Mouse (Mus musculus) adrenal gland, postnatal 10 days (tissue): ENCODE data around the gene Grk5. TPM values are rescaled to one million over a fixed set of nuclear protein-coding genes. Genes with fewer than 3 reads are reported as not detected.
"Not testable (repeated sequence)": the region's sequence is repeated elsewhere in the genome, so short reads cannot be mapped to it uniquely, and the experiment has no call there.

Experiments
- DNase-seq: peaks from one replicate; pipeline ENCODE4 v3.0.0; 2021; ENCODE audit warnings: mixed read lengths
- long read RNA-seq, 2 experiments: library from polyadenylated mRNA; stranded (forward); transcript quantifications; one replicate each; pipeline ENCODE4 v2.0.0; 2021
- total RNA-seq, 2 experiments: library from RNA; stranded (reverse); gene quantifications; 2 replicates each; pipeline ENCODE4 v1.2.3; 2021

Gene Grk5
- 10 to 100 TPM; 13.1 to 14.6 TPM for total RNA-seq
- long read RNA-seq, experiment 1, full-length matches to known transcripts = 4 of 11 reads
- long read RNA-seq, experiment 1, partial matches to known transcripts = 2 of 11 reads
- long read RNA-seq, experiment 1, other reads (novel, unspliced or antisense) = 5 of 11 reads
- long read RNA-seq, experiment 2, full-length matches to known transcripts = 1 of 3 reads
- long read RNA-seq, experiment 2, partial matches to known transcripts = 0 of 3 reads
- long read RNA-seq, experiment 2, other reads (novel, unspliced or antisense) = 2 of 3 reads

- DNase-seq = peak; percentile 98
These were observed at the start of gene Grk5 for GRCm38 (mm10) chr19:60889714-60890315. Gene Grk5, plus strand, starts transcription at chr19:60889749.

DNA sequence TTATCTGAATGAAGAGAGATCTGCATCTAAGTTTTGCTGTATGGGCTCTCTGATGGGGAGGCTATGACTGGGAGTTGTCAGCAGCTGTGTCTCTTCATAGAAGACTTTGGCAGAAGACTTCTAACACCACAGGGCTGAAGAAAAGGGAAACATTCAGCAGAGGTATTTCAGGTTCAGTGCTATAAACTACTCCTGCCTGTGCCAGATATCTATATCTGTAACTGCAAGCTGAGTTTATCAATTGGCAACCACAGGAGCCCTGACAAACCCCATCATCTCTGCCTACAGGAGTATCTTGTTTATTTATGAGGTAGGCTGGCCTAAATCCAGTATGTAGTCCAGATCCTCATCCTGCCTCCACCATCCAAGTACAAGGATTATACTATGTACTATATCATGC, 46.2 kb upstream of the Grk5 start:
- no peak for DNase-seq

DNA sequence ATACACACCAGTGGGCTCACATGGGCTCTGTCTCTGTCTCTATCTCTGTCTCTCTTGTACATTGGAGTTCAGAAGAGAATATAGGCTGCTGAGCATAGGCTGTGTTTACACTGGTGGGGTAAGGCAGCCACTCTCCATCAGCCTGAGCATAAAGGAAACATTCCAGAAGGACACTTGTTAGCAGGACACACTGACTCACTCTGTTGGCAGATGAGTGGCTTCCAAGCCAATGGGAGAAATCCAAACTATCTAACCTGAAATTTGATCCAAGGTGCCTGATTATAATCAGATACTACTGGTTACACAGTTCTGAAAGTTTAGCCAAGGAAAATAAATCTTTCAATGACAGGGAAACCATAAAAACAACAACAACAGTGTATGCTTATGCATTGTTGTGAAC, 43.8 kb upstream of the Grk5 start:
- DNase-seq = no peak

GRCm38 (mm10) chr19:60860868-60861700, 28.5 kb upstream of the Grk5 start, which contains the start of gene Sfxn4:
Gene Sfxn4, minus strand, starts transcription at chr19:60861479.
- peak; percentile 94 for DNase-seq

GRCm38 (mm10) chr19:60866169-60866568, 23.4 kb upstream of the Grk5 start:
- not testable (repeated sequence) for DNase-seq

DNA sequence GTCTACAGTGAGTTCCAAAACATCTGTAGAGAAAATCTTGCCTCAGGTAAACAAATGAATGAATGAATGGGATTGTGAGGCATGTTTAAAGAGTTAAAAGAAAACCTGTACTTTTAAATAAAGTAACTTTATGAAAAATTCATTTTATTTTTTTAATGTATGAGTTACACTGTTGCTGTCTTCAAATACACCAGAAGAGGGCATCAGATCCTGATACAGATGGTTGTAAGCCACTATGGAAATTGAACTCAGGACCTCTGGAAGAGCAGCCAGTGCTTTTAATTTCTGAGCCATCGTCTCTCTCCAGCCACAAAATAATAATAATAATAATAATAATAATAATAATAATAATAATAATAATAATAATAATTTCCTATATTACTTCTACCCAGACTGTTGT, 19.1 kb upstream of the Grk5 start:
- no peak for DNase-seq

DNA sequence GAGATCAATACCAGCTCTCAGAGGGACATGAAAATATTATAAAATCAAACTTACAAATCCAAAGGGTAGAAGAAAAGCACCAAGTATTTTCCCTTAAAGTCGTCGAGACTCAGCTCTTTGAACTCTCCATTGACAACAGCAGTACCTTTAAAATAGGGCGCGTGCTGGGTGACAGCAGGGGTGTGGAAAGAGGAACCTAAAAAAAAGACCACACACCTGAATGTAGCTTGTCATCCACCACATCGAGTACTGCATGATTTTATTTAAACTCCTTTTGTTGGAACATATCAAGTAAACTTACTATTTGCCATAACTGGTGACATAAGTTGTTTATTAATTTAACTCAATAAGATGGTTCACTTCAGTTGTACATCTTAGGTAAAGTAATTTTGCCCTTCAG, 18.2 kb upstream of the Grk5 start:
- no peak for DNase-seq

DNA sequence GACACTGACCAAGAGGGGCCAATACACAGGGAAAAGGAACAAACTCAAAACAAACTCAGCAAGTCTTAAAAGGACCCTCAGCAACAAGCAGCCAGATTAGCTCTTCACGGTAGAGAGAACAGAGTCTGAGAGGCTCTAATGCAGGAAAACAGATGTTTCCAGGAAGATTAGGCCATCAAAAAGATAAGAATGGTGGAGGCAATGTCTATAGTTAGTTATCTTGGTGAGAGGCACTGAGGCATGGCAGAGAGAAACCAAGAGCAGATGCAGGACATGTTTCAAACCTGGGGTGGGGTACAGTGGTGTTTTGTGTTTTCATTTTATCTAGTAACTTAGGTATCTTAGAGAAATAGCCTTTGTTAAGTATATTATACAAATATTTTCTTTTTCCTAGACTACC, 17.3 kb upstream of the Grk5 start:
- DNase-seq = no peak

GRCm38 (mm10) chr19:60873501-60873900, 16.0 kb upstream of the Grk5 start:
- peak; percentile 83 for DNase-seq

DNA sequence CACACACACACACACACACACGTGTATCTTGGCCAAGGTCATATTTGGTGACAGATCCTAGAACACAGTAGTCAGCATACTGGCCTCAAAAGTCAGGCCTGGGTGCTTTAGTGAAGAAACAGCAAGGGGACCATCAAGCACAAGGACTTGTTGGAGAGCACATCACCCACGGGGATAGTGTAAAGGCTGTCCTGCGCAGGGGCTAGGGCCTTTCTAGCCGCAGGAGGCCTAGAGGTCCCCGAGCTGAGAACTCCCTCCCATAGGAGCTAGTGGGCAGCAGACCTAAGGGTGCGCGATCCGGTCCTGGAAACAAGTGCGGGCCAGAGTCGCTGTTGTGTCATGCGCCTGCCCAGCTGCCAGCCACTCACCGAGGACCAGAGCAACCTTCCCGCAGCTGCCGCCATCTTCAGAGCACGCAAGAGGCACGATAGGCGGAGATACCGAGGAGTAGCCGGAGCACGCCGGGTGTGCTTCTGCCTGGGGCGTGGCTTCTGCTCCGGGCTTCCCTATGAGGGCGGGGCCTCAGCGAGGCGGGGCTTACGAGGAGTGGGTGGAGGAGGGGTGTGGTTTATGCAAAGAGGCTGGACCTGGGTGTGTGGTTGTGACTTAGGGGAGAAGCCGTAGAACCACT, 15.4 kb upstream of the Grk5 start, which contains the start of gene Prdx3:
Gene Prdx3, minus strand, starts transcription at position 493 of the 631 bp plus-strand sequence.
- peak; percentile 98 for DNase-seq

DNA sequence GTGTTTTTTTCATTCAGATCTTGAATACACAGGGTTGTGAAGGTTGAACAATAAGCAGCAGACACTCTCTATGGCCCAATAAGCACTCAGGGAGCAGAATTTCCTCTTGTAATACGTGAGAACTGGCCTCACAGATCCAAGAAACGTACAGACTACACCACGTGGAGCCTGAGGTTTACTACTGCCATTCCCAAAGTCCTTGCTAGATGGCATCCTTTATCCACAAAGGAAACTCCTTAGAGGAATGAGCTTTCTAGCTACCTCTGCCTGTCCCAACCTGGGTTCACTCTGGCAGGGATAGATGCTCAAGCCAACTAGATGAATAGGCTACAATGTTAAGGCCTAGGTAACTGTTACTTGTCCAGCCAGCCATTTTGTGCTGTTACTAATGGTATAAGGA, 6.4 kb upstream of the Grk5 start:
- DNase-seq = peak; percentile 53

DNA sequence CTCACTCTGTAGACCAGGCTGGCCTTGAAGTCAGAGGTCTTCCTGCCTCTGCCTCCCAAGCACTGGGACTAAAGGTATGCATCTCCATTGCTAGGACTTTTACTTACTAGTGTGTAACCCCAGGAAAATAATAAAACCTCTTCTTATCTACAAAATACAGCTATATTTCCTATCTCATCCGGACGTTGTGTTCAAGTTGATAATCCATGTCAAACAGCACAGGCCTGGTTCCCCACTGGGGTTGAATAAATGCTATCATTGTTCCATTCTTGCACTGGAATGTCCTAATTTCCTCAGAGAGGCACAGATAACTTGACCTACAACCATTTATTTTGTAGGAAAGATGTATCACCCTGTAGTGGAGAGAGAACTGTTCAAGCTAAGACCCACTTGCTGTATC, 1.9 kb upstream of the Grk5 start:
- DNase-seq = no peak

DNA sequence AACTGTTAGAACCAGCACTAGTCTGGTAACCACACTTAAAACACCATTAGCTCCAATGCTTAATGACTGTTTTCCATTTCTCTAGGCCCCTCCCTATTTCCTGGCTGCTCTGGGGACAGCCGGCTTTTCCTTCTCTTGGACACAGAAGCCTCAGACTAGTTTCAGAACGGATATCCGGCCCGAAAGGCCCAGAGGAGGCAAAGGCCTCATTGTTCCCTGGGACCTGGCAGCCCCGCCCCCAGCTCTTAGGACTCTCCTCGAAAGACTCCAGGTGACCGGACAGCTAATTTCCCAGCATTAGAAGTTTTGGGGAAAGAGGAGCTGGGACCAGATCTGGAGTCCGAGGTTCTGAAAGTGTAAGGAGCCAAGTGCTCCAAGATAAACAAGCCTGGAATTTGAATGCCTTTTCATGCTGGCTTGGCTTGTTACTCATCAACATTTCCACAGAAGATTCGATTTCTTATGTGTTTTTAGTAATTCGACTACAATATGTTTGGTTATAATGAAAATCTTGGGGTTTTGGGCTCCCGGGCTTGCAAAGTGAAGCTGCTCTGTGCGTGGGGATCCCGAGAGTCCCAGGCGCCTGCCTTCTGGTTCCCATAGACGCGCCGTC, 342 bp upstream of the Grk5 start:
- DNase-seq = peak; percentile 75

DNA sequence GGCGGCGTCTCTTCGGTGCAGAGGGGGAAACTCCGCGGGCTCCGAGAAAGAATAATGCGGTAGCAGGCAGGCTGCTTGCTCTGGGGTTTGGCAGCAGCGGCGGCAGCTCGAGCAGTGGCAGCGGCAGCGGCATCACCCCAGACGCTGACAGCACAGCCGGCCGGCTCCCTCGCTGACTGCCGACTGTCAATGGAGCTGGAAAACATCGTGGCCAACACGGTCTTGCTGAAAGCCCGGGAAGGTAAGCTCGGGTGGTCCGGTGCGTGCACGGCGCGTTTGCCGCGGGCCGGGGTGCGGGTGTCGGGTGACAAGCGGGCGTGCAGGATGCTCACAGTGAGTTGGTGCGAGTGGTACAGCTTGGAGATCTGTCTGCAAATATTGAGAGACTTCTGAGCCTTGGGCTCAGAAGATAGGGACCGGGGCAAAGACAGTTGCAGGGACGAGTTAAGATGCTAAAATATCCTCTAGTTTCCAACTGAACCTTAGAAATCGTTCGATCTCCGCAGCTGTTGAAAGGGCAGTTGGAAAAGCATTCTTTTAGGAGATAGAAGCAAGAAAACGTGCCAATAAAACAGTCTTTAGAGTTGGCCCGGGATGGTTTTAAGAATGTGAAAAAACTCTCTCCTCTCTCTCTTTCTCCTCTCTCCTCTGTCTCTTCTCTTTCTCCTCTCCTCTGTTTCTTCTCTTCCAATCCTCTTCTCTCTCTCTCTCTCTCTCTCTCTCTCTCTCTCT, 1.0 kb downstream of the Grk5 start:
- peak; percentile 60 for DNase-seq

GRCm38 (mm10) chr19:60891123-60891470, 1.5 kb downstream of the Grk5 start:
- no peak for DNase-seq

GRCm38 (mm10) chr19:60891934-60892547, 2.5 kb downstream of the Grk5 start:
- peak; percentile 83 for DNase-seq

DNA sequence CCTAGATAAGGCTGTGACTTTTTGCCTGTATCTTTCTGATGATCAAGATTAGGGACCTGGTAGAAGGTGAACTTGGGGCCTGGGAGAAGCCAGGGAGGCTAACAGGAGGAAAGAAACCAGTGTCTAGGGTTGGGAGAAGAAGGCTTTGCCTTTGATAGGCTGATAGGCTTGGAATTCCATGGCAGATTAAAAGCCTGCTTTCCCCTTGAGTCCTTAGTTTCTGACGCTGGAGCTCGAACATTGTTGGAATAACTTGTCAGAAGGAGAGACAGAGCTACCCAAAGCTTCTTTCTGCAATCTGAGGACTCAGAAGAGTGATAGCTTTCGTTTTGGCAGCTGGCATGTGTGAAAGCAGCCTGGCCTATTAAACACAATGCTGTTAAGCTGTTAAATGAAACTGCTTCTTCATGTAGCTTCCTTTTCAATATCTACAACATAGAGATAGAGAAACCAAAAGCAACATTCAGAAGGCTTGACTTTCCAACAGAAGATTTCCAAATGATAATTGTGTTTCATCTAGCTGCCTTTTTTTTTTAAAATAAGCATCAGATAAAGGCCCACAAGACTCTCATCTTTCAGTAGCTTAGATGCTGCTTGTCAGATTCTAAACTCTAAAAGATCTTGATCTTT, 5.8 kb downstream of the Grk5 start:
- DNase-seq = no peak

GRCm38 (mm10) chr19:60903139-60903538, 13.6 kb downstream of the Grk5 start:
- no peak for DNase-seq

DNA sequence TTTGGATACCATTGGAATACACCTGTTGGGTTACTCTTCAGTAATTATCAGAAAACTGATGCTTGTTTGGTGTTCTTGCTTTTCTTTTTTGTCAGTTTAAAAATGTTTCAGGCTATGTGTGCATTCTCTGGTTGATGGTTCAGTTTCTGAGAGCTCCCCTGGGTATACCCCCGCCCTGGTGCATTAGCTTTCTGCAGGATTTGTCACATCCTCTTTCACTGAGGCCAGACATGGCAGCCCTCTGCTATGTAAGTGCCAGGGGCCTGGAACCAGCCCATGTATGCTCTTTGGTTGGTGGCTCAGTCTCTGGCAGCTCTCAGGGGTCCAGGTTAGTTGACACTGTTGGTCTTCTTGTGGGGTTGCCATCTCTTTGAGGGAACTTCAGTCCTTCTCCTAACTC, 14.4 kb downstream of the Grk5 start:
- DNase-seq = no peak

DNA sequence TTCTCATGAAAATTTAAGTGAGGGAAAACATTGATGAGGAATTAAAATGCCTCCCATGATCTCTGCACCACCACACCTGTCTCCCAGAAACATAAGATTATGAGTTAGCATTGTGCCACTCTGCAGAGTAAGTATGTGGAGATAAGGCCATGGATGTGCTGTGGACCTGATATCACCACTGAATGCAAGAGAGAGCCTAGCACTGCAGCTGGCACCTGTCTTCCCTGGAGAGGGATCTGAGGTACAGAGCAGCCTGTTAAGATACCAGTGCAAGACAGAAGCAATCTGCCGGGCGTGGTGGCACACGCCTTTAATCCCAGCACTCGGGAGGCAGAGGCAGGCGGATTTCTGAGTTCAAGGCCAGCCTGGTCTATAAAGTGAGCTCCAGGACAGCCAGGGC, 15.9 kb downstream of the Grk5 start:
- DNase-seq = no peak

DNA sequence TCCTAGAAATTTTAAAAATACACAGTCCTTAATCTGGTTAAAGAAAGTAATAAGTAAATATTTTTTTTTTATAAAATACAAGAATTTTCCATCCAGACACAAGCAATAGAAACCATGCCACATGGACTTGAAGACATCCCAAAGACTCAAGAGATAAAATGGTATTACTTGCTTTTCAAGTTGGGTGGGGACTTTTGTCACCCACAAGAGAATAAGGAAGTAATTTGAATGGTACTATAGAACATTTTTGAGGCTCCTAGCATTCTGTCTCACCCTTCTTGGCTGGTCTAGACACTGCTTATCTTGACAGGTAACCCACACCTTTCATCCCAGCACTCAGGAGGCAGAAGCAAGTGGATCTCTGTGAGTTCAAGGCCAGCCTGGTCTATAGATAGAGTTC, 20.8 kb downstream of the Grk5 start:
- DNase-seq = no peak
